Mouse (Mus musculus): ENCODE data around the gene Heyl. TPM values are rescaled to one million over a fixed set of nuclear protein-coding genes. Genes with fewer than 3 reads are reported as not detected.

Gene Heyl
- not detected for polyA plus RNA-seq (2017; shearing (Covaris generic))

GRCm38 (mm10) chr4:123233492-123234084 lies at the start of gene Heyl:
Gene Heyl (plus strand): TSS chr4:123233556.

DNA sequence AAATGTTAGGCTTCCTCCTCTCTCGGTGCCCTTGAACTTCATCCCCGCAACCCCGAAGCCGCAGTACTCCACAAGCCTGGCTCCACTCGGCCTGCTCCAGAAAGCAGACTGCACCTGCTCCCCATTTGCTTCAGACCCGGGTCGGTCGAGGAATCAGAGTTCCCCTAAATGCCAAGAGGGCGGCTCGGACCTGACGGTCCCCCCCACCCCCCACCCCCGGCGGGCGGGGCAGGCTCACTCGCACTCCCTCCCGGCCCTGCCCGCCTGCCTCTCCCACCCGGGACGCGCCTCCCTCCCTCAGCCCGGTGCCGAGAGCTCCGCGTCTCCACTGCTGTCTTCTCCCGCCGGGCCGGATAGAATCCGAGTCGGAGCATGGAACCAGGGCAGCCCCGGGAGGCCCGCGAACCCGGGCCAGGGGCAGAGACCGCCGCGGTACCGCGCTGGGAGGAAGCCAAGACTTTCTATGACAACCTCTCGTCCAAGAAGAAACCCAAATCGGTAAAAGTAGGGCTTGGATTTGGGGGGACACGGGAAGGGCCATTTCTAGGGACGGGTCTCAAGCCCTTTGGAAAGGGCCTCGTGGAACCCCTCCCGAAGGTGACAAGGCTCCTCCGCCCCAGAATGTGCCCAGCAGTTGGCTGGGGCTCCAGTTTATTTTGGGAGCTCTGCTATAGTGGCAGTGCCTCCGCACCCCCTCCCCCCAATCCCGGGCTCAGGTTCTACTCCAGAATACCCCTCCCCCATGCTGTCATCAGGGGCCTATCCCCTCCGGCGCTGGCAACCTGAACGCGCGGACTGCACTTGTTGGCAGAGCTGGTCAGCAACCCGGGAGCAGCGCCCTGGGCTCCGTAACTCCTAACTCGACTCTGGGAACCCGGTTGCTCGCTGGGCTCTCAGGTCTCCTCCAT lies 31.9 kb upstream of the Heyl start, which contains the start of gene Nt5c1a:
TSS of gene Nt5c1a (plus strand) at position 319 of the 908 bp plus-strand sequence.

GRCm38 (mm10) chr4:123261721-123262401 lies 28.5 kb downstream of the Heyl start, which contains the start of gene Pabpc4:
Gene Pabpc4 (plus strand): TSS chr4:123262351.

Other genes with a start within 250 kb of the Heyl start
- gene Mycl, start 237.9 kb upstream of the Heyl start, polyA plus RNA-seq (2017; shearing (Covaris generic)), result 0.56 TPM
- gene Trit1, start 217.0 kb upstream of the Heyl start, polyA plus RNA-seq (2017; shearing (Covaris generic)), result 22.5 TPM
- not detected for gene Bmp8b, start 128.4 kb upstream of the Heyl start, polyA plus RNA-seq (2017; shearing (Covaris generic))
- not detected for gene Oxct2b, start 117.3 kb upstream of the Heyl start, polyA plus RNA-seq (2017; shearing (Covaris generic))
- 73.8 TPM for gene Ppie, start 93.6 kb upstream of the Heyl start, polyA plus RNA-seq (2017; shearing (Covaris generic))
- 0.61 TPM for gene Hpcal4, start 50.3 kb upstream of the Heyl start, polyA plus RNA-seq (2017; shearing (Covaris generic))
- not detected for gene Nt5c1a, start 32.1 kb upstream of the Heyl start, polyA plus RNA-seq (2017; shearing (Covaris generic))
- gene Pabpc4, start 28.8 kb downstream of the Heyl start, polyA plus RNA-seq (2017; shearing (Covaris generic)), result 7.7 TPM
- not detected for gene Oxct2a, start 90.1 kb downstream of the Heyl start, polyA plus RNA-seq (2017; shearing (Covaris generic))
- not detected for gene Bmp8a, start 109.7 kb downstream of the Heyl start, polyA plus RNA-seq (2017; shearing (Covaris generic))

Measured in effector memory CD4-positive, alpha-beta T cell, adult 7 months (primary cell).